Mouse (Mus musculus) midbrain, embryonic 15.5 days (tissue): ENCODE results near the gene 4930579G24Rik. TPM values are rescaled to one million over a fixed set of nuclear protein-coding genes. Genes with fewer than 3 reads are reported as not detected.

Experiments used
- ATAC-seq: fragments of 200-750 bp; cut with Nextera tagmentation; replicated peaks from 2 replicates; pipeline ENCODE4 v1.8.0; 2017; ENCODE audit warnings: moderate TSS enrichment
- H3K27ac ChIP-seq: fragments of 300-500 bp; sonication (generic); 2 replicates; pipeline ENCODE4 v1.5.1; 2015; ENCODE audit warnings: mild to moderate bottlenecking, inconsistent platforms
- H3K27me3 ChIP-seq: fragments of 300-500 bp; sonication (generic); replicated peaks from 2 replicates; pipeline ENCODE4 v1.6.1; 2015; ENCODE audit warnings: inconsistent platforms
- H3K36me3 ChIP-seq: fragments of 300-500 bp; sonication (generic); replicated peaks from 2 replicates; pipeline ENCODE4 v1.6.1; 2015; ENCODE audit warnings: inconsistent platforms
- H3K4me1 ChIP-seq: fragments of 300-500 bp; sonication (generic); 2 replicates; pipeline ENCODE4 v1.6.1; 2015; ENCODE audit warnings: inconsistent platforms
- H3K4me2 ChIP-seq: fragments of 300-500 bp; sonication (generic); 2 replicates; pipeline ENCODE4 v1.6.1; 2015; ENCODE audit warnings: inconsistent platforms, mild to moderate bottlenecking, moderate library complexity
- H3K4me3 ChIP-seq: fragments of 300-500 bp; sonication (generic); 2 replicates; pipeline ENCODE4 v1.5.1; 2015; ENCODE audit warnings: mild to moderate bottlenecking, inconsistent platforms
- H3K9ac ChIP-seq: fragments of 300-500 bp; sonication (generic); 2 replicates; pipeline ENCODE4 v1.6.1; 2015; ENCODE audit warnings: mild to moderate bottlenecking, inconsistent platforms
- H3K9me3 ChIP-seq: fragments of 300-500 bp; sonication (generic); 2 replicates; pipeline ENCODE4 v1.6.1; 2016; ENCODE audit warnings: inconsistent platforms
- WGBS: fragments of 180-500 bp; shearing (Covaris S2); methylation state at CpG from one replicate; pipeline ENCODE4 v1.1.7; 2015; ENCODE audit warnings: mixed read lengths; 5-methylcytosine and 5-hydroxymethylcytosine counted together
- polyA plus RNA-seq: library from polyadenylated mRNA; unstranded; fragments of >200 nt; fragmentation: Nextera tagmentation; extraction: Ambion mirVana; gene quantifications from 2 replicates; pipeline ENCODE4 v1.2.1, GENCODE M21; 2015

4930579G24Rik gene
- polyA plus RNA-seq: 6.3 and 7.7 TPM in 2 replicates

DNA sequence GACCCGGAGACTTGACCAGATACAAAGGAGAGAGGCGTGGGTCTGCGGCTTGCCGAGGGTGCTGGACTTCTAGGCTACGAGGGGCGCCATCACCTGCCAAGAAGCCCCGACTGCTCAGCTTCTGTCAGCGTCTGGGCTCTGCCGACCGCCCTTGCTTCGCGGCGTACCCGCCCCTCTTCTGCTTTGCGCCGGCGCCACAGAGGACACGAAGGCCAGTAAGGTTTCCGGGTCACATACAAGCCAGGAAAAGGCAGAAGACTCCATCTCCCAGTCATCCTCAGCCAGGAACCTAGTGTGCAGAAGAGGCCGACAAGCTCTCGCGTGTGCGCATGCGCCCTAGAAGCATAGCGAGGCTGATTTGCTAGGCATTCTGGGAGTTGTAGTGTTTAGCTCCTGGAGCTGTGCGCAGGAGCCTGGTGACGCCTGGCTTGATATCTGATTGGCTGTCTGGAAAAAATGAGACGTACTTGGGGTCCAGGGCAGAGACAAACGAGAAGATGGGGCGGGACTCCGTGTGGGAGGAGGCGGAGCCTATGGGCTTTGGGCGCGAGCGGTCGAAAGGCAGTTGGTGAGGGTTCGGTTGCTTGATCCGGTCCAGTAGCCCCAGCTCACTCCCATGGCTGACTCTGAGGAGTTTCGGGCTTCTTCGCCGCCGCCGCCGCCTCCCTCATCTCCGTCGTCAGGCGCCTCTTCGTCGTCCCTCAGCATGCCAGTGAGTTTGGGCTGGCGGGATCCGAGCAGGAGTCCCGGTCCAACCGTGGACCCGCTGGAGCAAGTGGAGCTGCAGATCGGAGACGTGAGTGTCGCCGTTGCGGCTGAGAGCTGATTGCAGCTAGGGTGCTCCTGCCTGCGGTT, at the start of gene 4930579G24Rik:
TSS of gene 4930579G24Rik (plus strand) at position 519 of the 855 bp plus-strand sequence.
- peak within 1 kb of the TSS; percentile 69 for H3K4me2 ChIP-seq
- H3K4me1 ChIP-seq: peaks cover 15% of the 10 kb centered on the region
- peak within 1 kb of the TSS; percentile 83 for H3K27ac ChIP-seq
- peak within 1 kb of the TSS; percentile 63 for H3K9ac ChIP-seq
- no peaks in the 10 kb centered on the region for H3K9me3 ChIP-seq
- under 1% methylated on average over 60 of the region's 60 CpGs for WGBS
- H3K27me3 ChIP-seq: no peaks in the 10 kb centered on the region
- ATAC-seq: peak; percentile 99
- H3K36me3 ChIP-seq: peaks cover 7% of the 10 kb centered on the region; the same call in 1 of the 2 replicates
- H3K4me3 ChIP-seq: peak within 1 kb of the TSS; percentile 55

- no peak overlapping the region for H3K4me3 ChIP-seq
- H3K36me3 ChIP-seq: no peaks in the 10 kb centered on the region
- peaks cover 4% of the 10 kb centered on the region; the same call in 1 of the 2 replicates for H3K4me1 ChIP-seq
- WGBS: 82% methylated on average over 5 of the region's 5 CpGs
- no peak overlapping the region for H3K27ac ChIP-seq
- no peak overlapping the region for H3K4me2 ChIP-seq
- H3K9ac ChIP-seq: no peak overlapping the region
- ATAC-seq: no peak
- no peaks in the 10 kb centered on the region for H3K27me3 ChIP-seq
- H3K9me3 ChIP-seq: no peaks in the 10 kb centered on the region
Observed at GRCm38 (mm10) chr3:79579891-79580575, 48.8 kb upstream of the 4930579G24Rik start.

DNA sequence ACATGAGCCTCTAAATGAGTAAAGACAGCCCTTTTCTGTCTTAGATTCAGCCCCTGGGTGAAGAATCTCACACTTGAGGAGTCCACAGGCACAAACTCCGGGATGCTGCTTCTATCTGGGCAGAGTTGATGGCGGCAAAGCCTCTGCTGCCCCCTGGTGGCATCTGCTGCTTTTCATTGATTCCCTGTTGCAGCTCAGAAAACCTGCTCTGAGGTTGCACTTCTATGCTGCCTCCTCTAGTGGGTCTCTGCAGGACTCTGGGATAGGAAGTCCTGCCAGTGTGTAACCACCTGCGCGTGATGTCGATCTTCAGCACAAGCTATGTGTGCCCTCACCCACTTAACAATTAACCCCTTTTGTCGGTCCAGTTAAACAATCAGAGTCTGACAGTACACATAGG, 42.1 kb upstream of the 4930579G24Rik start:
- no peak overlapping the region for H3K9ac ChIP-seq
- 4% methylated on average over 6 of the region's 6 CpGs for WGBS

DNA sequence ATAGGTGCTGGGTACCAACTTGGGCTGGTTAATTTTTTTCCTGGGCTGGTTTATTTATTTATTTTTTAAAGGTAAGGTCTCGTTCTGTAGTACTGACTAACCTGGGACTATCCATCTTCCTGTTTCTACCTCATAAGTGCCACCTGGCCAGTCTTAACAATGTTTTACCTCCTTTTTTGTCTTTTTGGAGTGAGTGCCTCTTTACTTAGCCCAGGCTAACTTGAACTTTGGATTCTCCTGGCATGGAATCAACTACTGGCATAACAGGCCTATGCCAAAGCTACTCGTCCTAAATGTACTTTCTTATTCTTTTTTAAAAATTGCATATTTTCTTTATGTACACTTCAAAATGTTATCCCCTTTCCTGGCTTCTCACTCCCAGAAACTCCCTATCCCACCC, 39.2 kb upstream of the 4930579G24Rik start:
- 90% methylated on average over 2 of the region's 2 CpGs for WGBS
- Histone ChIP-seq H3K9me3 (no peaks in the 10 kb centered on the region), H3K27me3 (no peaks in the 10 kb centered on the region), H3K9ac (no peak overlapping the region), H3K4me1 (peaks cover 19% of the 10 kb centered on the region), H3K27ac (no peak overlapping the region), H3K36me3 (no peaks in the 10 kb centered on the region), H3K4me2 (no peak overlapping the region), H3K4me3 (no peak overlapping the region)
- no peak for ATAC-seq

More for the DNA sequence above, 42.1 kb upstream of the 4930579G24Rik start:
- no peak overlapping the region for H3K4me3 ChIP-seq
- H3K27ac ChIP-seq: no peak overlapping the region
- peak; percentile 76 for ATAC-seq
- no peak overlapping the region for H3K4me2 ChIP-seq
- H3K36me3 ChIP-seq: no peaks in the 10 kb centered on the region
- H3K27me3 ChIP-seq: no peaks in the 10 kb centered on the region
- H3K9me3 ChIP-seq: no peaks in the 10 kb centered on the region
- H3K4me1 ChIP-seq: peaks cover 8% of the 10 kb centered on the region

- H3K4me1 ChIP-seq: peaks cover 19% of the 10 kb centered on the region
- H3K9ac ChIP-seq: peak within 1 kb of the TSS; percentile 84
- H3K9me3 ChIP-seq: no peaks in the 10 kb centered on the region
- no peaks in the 10 kb centered on the region for H3K27me3 ChIP-seq
- WGBS: 3% methylated on average over 63 of the region's 63 CpGs
- peaks cover 2% of the 10 kb centered on the region; the same call in 1 of the 2 replicates for H3K36me3 ChIP-seq
- peak within 1 kb of the TSS; percentile 79 for H3K27ac ChIP-seq
- H3K4me2 ChIP-seq: peak within 1 kb of the TSS; percentile 86
- peak within 1 kb of the TSS; percentile 97 for H3K4me3 ChIP-seq
- peak; percentile 93 for ATAC-seq
Observed at GRCm38 (mm10) chr3:79590863-79591792, 37.8 kb upstream of the 4930579G24Rik start, which contains the start of gene Ppid. Gene Ppid (plus strand): TSS chr3:79591342.

GRCm38 (mm10) chr3:79591793-79592471, 36.9 kb upstream of the 4930579G24Rik start:
- H3K4me3 ChIP-seq: peak overlapping the region; percentile 97
- no peaks in the 10 kb centered on the region for H3K9me3 ChIP-seq
- H3K4me1 ChIP-seq: peaks cover 18% of the 10 kb centered on the region
- H3K4me2 ChIP-seq: peak overlapping the region; percentile 86
- H3K9ac ChIP-seq: peak overlapping the region; percentile 84
- no peaks in the 10 kb centered on the region for H3K27me3 ChIP-seq
- WGBS: 6% methylated on average over 15 of the region's 15 CpGs
- H3K27ac ChIP-seq: peak overlapping the region; percentile 79
- ATAC-seq: peak; percentile 53
- peaks cover 10% of the 10 kb centered on the region for H3K36me3 ChIP-seq

DNA sequence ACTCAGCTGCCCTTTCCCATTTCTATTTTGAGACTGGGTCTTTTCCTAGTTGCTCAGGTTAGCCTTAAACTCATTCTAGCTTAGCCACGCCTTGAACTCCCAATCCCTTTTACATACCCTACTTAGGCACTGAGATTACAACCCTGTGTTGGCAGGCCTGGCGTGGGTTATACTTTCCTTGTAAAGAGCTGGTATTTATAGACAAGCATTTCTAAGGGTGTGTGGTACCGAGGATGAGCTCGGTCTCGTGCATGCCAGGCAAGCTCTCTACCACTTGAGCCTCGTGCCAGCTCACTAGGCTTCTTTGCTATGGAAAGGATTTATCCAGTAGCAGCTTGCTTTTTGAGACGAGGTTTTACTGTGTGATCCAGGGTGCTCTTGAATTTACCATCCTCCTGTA, 33.4 kb upstream of the 4930579G24Rik start:
- 93% methylated on average over 7 of the region's 7 CpGs for WGBS
- no peak overlapping the region for H3K4me3 ChIP-seq
- peaks cover 34% of the 10 kb centered on the region for H3K36me3 ChIP-seq
- H3K9me3 ChIP-seq: no peaks in the 10 kb centered on the region
- H3K27ac ChIP-seq: no peak overlapping the region
- H3K9ac ChIP-seq: no peak overlapping the region
- H3K27me3 ChIP-seq: no peaks in the 10 kb centered on the region
- ATAC-seq: no peak
- no peak overlapping the region for H3K4me2 ChIP-seq
- peaks cover 17% of the 10 kb centered on the region for H3K4me1 ChIP-seq

DNA sequence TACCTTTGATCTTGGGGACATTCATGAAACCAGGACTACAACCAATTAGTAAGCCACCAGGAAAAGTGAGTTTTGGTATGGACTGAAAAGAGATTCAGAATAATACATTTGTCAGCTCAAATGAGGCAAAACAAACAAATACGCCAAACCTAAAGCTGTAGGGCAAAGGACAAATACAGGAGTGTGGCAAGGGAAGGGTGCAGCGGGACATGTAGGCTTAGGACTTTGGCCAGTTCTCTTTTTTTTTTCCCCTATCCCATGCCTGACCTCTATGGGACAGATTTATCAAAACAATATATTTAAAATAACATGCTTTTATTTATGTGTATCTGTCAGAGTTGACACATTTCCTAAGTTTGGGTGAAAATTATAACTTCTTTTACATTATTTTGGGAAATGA, 19.0 kb upstream of the 4930579G24Rik start:
- Histone ChIP-seq H3K36me3 (peaks cover 42% of the 10 kb centered on the region), H3K27ac (no peak overlapping the region), H3K9me3 (no peaks in the 10 kb centered on the region), H3K9ac (no peak overlapping the region), H3K4me2 (no peak overlapping the region), H3K4me1 (no peaks in the 10 kb centered on the region), H3K27me3 (no peaks in the 10 kb centered on the region), H3K4me3 (no peak overlapping the region)
- no peak for ATAC-seq
- WGBS: 93% methylated on average over 2 of the region's 2 CpGs

DNA sequence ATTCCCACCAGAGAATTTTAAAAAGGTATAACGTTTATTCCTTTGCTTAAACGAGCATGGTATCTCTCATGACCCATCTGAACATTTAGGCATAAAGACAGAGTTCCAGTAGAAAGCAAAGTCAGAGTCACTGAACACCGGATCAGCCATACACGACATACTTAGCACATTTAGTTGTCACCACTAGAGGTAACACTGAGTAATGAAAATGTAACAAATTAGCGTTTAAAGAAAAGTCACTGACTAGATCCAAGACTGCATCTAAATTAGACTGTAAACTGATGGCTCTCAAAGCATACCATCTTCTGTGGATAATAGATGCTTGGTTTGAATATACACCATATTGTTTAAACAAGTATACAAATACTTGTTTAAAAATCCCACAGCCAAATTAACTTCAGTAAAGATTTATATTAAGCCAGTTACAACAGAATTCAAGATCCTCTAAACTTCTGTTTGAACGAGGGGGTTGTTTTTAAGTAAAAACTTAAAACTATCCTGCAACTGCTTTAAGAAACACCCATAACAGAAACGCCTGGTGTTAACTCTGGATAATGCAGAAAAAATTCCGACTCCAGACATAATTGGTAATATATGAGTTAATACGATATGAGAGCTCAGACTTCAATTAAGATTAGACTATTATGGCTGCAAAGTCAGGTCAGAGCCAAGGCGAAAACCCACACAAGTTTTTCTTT, 1.2 kb upstream of the 4930579G24Rik start:
- 27% methylated on average over 10 of the region's 10 CpGs for WGBS
- no peak for ATAC-seq
- H3K4me2 ChIP-seq: peak overlapping the region; percentile 69

DNA sequence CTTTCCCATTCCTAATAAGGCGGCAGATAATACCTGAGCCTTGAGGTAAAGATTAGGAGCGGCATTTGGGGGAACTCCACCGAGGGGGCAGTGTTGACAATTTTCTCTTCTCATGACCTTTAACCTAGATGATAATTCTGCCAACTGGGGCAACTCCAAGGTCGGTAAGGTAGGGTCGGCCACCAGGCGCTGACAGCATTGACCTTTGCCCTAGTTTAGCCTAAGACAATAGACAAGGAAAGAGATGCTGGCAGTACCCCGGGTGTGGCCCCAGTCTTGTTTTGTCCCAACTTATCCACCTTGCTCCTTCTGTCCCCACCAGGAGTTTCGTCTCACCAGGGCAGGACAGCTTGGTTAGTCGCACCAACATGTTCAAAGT, 708 bp upstream of the 4930579G24Rik start:
- H3K36me3 ChIP-seq: peaks cover 7% of the 10 kb centered on the region; the same call in 1 of the 2 replicates
- peak overlapping the region; percentile 69 for H3K4me2 ChIP-seq
- H3K9ac ChIP-seq: peak overlapping the region; percentile 63
- no peak for ATAC-seq
- 1% methylated on average over 9 of the region's 9 CpGs for WGBS
- H3K9me3 ChIP-seq: no peaks in the 10 kb centered on the region
- peak overlapping the region; percentile 83 for H3K27ac ChIP-seq
- peaks cover 15% of the 10 kb centered on the region for H3K4me1 ChIP-seq
- no peaks in the 10 kb centered on the region for H3K27me3 ChIP-seq
- peak overlapping the region; percentile 55 for H3K4me3 ChIP-seq

More for the DNA sequence above, 1.2 kb upstream of the 4930579G24Rik start:
- Histone ChIP-seq H3K27ac (peak overlapping the region; percentile 83; the same call in 1 of the 2 replicates), H3K4me1 (peaks cover 15% of the 10 kb centered on the region), H3K9me3 (no peaks in the 10 kb centered on the region), H3K27me3 (no peaks in the 10 kb centered on the region), H3K36me3 (peaks cover 9% of the 10 kb centered on the region; the same call in 1 of the 2 replicates), H3K9ac (peak overlapping the region; percentile 63), H3K4me3 (peak overlapping the region; percentile 55)

- no peaks in the 10 kb centered on the region for H3K9me3 ChIP-seq
- H3K4me1 ChIP-seq: peaks cover 15% of the 10 kb centered on the region
- H3K4me3 ChIP-seq: peak within 1 kb of the TSS; percentile 55
- peak within 1 kb of the TSS; percentile 69 for H3K4me2 ChIP-seq
- peak within 1 kb of the TSS; percentile 83 for H3K27ac ChIP-seq
- peak within 1 kb of the TSS; percentile 63 for H3K9ac ChIP-seq
- peaks cover 7% of the 10 kb centered on the region; the same call in 1 of the 2 replicates for H3K36me3 ChIP-seq
- ATAC-seq: peak; percentile 44
- WGBS: under 1% methylated on average over 11 of the region's 11 CpGs
- H3K27me3 ChIP-seq: no peaks in the 10 kb centered on the region
Observed at GRCm38 (mm10) chr3:79629416-79629730, 494 bp downstream of the 4930579G24Rik start, which contains the start of gene Etfdh. Gene Etfdh (minus strand): TSS chr3:79629500.
